Mouse (Mus musculus): ENCODE results near the gene Fbxl21.

The Fbxl21 gene

GRCm38 (mm10) chr13:56535570-56535969 is 13.3 kb downstream of the Fbxl21 start:
- DNase-seq (ENCODE audit: low spot score), result no peak

DNA sequence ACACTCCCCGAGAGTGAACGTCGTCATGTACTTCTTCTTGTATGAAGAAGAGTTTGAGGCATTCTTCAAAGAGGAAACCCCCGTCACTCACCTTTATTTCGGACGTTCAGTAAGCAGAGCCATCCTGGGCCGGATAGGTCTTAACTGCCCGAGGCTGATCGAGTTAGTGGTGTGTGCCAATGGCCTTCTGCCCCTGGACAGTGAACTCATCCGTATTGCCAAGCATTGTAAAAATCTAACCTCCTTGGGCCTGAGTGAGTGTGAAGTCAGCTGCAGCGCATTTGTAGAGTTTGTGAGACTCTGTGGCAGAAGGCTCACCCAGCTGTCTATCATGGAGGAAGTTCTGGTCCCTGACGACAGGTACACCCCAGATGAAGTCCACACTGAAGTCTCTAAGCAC is 14.8 kb downstream of the Fbxl21 start:
- no peak for DNase-seq (ENCODE audit: low spot score)

DNA sequence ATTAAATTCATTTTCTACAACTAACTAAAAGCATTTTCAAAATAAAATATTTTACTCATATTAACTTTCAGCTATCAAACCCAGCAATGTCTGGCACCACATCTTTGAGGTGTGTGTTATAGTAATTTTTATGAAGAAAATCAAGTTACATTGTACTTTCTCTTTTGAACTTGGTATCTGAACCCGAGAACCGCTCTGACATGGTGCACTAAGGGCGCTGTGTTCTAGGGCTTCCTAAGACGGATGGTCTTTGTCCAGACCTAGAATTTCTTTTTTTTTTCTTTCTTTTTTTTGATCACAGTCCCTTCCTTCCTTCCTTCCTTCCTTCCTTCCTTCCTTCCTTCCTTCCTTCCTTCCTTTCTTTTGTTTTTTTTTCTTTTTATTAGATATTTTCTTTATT is 17.6 kb downstream of the Fbxl21 start:
- DNase-seq (ENCODE audit: low spot score), result no peak

DNA sequence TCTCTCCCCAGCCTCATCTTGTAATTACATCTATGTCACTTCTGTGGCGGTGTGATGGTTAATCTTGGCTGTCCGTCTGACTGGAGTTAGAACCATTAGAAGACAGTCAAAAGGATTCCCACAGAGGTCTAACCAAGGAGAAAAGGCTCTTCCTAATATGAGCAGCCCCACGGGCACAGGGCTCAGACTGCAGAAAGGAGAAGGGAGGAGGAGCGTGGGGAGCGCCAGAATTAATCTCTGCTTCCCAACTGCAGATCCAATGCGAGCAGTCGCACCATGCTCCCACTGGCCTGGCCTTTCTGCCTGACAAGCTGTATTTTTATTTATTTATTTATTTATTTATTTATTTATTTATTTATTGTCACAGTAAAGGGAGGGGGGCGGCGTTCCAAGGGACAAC is 21.5 kb downstream of the Fbxl21 start:
- no peak for DNase-seq (ENCODE audit: low spot score)

DNA sequence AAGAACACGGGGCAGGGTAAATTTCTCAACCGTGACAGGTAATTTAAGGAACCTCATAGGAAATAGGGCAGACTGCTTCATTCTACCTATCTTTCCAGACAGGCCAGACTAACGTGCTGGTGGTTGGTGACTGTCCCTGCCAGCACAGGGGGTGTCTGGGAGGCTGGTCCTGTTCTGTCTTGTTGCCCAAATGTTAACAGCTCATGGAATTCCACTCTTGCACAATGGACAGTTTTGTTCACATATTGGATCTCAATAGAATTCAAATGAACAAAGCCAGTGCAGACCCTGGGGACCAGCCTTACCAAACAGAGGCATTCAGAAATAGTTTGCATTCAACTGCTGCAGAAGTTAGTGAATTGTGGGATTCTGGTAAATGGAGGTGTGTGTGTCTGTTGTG is 22.7 kb downstream of the Fbxl21 start:
- no peak for DNase-seq (ENCODE audit: low spot score)

- DNase-seq (ENCODE audit: low spot score), result peak; percentile 53
Measured at GRCm38 (mm10) chr13:56548401-56548800, 26.1 kb downstream of the Fbxl21 start, which contains the start of gene Lect2. Gene Lect2, minus strand, starts transcription at chr13:56548502.

DNA sequence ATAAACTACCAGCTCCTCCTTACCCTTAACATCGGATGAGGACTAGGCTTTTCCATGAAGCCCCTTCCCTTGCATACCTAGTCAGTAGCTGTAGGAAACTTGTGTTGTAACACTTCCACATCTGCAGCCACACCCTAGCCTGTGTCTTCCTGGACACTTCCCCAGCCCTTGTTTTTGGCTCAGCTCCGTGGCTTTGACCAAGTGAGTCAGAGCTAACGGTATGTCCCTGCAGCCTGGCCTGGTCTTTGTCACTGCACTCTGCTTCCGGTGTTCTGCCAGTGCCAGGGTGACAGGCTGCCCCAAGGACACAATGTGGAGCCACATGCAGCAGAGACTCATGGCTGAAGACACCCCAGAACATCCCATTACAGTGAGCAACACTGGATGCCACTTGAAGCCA is 27.1 kb downstream of the Fbxl21 start:
- DNase-seq (ENCODE audit: low spot score), result no peak

DNA sequence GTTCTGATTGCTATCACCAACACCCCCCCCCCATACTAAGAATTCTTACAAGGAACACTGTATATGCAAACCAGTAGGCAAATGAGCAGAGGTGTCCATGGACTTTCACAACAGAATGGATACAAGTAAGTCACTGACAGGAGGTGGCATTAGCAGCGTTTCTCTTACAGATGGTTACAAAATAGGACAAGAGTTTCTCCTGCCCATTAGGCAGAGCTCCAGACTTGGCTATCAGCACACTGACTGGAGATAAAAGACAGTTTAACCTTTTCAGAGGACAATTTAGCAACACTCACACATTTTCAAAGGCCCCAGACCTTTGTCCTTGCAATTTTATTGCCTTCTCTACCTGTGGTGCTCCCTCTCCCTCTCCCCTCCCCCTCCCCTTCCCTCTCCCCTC is 28.3 kb downstream of the Fbxl21 start:
- DNase-seq (ENCODE audit: low spot score), result peak; percentile 43

DNA sequence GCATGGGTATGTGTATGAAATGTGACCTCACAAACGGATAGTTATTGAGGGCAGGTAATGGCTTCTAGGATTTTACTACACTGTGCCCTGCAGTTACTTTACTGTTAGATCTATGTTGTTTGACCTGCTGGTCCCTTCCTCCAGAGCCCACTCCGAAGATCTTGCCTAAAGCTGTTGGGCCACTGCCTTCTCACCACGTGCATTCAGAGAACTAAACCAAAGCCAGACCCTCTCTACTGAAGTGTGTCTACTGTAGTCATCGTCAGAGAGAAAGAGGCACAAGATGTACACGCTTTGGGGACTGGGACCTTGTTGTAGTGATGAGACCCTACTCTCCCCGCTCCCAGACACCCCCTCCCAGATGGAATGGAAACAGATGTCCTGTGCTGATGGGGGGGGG is 29.4 kb downstream of the Fbxl21 start:
- no peak for DNase-seq (ENCODE audit: low spot score)

- no peak for DNase-seq (ENCODE audit: low spot score)
Measured at GRCm38 (mm10) chr13:56553923-56554322, 31.7 kb downstream of the Fbxl21 start.

- peak; percentile 64 for DNase-seq (ENCODE audit: low spot score)
Measured at GRCm38 (mm10) chr13:56554409-56554808, 32.1 kb downstream of the Fbxl21 start.

GRCm38 (mm10) chr13:56555957-56556356 is 33.7 kb downstream of the Fbxl21 start:
- no peak for DNase-seq (ENCODE audit: low spot score)

GRCm38 (mm10) chr13:56556701-56557100 is 34.4 kb downstream of the Fbxl21 start:
- no peak for DNase-seq (ENCODE audit: low spot score)

DNA sequence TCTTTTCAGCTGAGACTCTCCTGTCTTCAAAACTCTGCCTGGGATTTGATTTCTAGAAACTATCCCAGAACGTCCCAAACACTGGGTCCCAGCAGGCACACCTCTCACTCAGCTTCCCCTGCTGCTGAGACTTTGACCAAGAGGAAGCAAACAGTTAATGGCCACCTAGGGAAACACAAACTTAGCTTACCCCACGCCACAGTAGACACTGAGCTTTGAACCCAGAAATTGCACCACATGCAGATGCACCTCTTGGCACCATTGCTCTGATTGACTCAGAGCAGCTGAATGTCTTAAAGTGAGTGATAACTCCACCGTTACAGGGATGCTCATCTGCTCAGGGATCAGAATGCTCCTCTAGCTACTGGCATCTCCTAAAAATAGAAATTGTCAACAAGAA is 36.5 kb downstream of the Fbxl21 start:
- DNase-seq (ENCODE audit: low spot score), result peak; percentile 68

GRCm38 (mm10) chr13:56559841-56560370 is 37.6 kb downstream of the Fbxl21 start:
- peak; percentile 40 for DNase-seq (ENCODE audit: low spot score)

- peak; percentile 73 for DNase-seq (ENCODE audit: low spot score)
Measured at GRCm38 (mm10) chr13:56561129-56561528, 38.9 kb downstream of the Fbxl21 start.

- DNase-seq (ENCODE audit: low spot score), result no peak
Measured at GRCm38 (mm10) chr13:56563075-56563474, 40.8 kb downstream of the Fbxl21 start.

DNA sequence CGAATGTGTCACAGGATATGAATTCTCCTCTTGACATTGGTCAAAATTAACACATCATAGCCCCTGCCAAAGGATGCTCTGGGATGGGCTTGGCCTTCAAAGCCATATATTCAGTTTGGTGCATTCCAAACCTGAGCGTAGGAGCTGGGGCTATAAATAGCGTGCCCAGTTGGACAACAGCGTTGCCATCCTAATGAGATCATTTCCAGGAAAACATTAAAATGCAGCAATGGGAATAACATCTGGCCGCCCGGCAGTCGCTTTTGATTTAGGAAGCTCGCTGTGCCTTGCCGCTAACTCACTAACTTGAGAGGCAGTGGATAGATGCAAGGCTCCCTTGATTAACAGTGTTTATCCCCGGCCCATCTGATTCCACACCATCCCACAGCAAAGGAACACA is 44.1 kb downstream of the Fbxl21 start:
- DNase-seq (ENCODE audit: low spot score), result no peak

DNA sequence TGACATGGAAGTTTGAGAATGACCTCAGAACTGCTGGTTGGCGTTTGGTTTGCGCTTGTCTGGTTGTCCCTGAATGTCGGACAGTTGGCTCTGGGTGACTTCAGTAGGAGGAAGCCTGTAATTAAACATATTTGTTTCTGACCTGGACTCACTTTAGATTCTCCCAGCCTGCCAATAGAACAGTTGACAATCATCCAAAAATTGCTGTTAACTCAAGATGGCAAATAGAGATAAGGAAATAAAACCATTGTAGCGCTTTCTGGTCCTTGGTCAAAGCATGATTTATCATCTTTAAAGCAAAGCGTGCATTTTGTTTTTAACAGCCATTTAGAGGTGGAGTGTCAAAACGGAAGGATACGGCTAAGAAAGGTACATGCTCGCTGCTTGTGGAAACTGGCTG is 49.4 kb downstream of the Fbxl21 start:
- DNase-seq (ENCODE audit: low spot score), result no peak

DNA sequence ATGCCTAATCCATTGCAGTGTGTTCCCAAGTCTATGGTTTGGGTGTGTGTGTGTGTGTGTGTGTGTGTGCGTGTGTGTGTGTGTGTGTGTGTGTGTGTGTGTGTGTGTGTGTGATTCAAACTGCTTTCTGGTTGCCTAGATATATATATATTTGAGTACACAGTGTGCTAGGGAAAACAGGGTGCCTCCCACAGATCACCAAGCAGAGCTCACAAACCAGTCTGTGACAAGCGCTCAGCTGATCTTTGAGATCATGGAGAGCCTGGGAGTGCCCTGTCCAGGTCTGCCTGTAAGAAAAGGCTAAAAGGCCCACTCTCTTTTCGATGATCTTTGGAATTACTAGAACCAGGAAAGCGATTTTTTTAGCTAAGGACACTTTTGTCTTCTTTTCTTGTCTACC is 52.8 kb downstream of the Fbxl21 start:
- DNase-seq (ENCODE audit: low spot score), result no peak

DNA sequence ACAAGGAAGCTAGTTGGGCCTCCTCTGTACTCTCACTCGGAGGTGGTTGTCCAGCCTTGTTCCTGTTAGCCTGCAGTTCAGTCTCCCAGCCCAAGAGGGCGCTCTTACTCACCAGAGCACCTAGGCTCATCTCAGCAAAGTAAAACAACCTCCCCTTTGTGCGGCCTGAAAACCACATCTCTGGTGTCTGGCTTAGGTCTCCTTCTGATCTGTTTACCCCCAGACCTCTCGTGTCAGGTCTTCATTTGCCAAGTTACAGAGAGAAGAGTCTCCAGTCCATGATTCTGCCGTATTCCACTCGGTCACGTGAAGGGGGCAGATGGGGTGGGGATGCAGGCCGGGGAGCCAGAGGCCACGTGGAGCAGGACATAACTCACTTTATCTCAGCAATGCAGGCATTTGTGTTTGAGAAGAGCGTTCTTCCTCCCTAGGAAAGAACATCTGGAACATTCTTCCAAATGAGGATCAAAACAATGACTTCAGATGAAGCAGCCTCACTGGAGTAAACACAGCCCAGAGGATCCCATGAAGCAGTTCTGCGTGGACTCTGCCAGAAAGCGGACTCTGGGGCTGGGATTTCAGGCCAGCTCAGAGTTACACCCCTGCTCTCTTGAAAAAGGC is 53.5 kb downstream of the Fbxl21 start:
- peak; percentile 67 for DNase-seq (ENCODE audit: low spot score)

DNA sequence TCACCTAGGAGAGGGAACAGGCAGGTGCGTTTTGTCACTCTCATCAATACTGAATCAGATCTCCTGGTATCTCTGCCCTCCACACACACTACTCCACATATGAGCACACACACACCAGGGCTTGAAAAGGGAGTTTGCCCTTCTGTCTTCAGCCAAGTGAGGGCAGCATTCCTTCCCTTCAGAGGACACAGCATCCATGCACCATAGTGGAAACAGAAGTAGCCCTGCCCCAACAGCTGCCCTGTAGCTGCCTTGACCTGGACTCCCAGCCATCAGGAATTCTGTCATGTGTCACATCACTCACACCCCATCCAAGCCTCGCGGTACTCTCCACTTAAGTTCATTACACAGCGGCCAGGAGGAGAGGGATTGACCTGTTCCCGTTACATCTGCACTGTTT is 55.8 kb downstream of the Fbxl21 start:
- no peak for DNase-seq (ENCODE audit: low spot score)

DNA sequence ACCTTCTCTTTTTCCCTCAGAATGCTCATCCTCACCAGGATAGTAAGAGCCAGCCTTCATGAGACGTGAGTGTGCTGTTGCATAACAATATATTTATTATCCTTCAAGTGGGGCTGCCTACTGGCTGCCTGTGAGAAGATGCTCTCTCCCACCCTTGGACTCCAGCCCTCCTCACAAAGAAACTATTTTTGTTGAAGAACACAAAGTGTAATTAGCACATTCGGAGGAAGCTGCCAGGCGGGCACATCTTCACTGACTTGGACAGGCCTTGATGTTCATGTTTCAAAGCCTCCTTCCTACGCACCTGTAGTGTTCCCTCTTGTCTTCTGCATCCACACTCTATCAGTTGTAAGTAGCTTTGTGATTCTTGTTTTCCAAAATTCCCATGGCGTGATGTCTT is 58.2 kb downstream of the Fbxl21 start:
- no peak for DNase-seq (ENCODE audit: low spot score)

- DNase-seq (ENCODE audit: low spot score), result no peak
Measured at GRCm38 (mm10) chr13:56581512-56581911, 59.2 kb downstream of the Fbxl21 start.

Measured in yolk sac, embryonic 10.5 days (tissue).